Mouse (Mus musculus): ENCODE measurements around the gene Il4i1. TPM values are rescaled to one million over a fixed set of nuclear protein-coding genes. Genes with fewer than 3 reads are reported as not detected.

Il4i1 gene
- polyA plus RNA-seq, 1 experiment from 2014 or later: 1.1 TPM

DNA sequence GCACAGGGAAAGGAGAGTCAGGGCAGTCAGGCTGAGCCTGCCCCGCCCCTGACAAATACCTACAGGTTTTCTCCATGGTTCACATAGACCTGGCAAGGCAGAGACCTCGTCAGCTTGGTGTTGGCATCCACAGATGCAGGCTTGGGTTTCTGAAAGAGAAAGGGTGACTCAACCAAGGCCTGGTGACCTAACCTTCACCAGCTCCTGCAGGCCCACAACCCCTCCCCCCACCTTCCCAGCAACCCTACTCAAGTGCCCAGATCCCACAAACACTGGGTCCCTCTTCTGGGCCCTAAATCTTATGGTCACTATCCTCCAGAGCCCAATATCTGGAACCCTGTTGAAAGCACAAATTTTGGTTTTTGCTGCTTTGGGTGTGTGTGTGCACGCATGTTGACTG is 66.8 kb downstream of the Il4i1 start:
- Histone ChIP-seq H3K27ac (ENCODE audit: poor library complexity, severe bottlenecking) (no peak overlapping the region), H3K9me3 (replicated peaks) (no peaks in the 10 kb centered on the region), H3K9ac (no peak overlapping the region), H3K4me1 (replicated peaks) (peaks cover 16% of the 10 kb centered on the region), H3K27me3 (replicated peaks) (no peaks in the 10 kb centered on the region), H3K4me2 (no peak overlapping the region), H3K36me3 (peaks cover 89% of the 10 kb centered on the region), H3K4me3 (no peak overlapping the region)
- 93% methylated on average over 3 of the region's 3 CpGs for WGBS
- no peak for ATAC-seq (ENCODE audit: insufficient number of reproducible peaks, low FRiP score)

DNA sequence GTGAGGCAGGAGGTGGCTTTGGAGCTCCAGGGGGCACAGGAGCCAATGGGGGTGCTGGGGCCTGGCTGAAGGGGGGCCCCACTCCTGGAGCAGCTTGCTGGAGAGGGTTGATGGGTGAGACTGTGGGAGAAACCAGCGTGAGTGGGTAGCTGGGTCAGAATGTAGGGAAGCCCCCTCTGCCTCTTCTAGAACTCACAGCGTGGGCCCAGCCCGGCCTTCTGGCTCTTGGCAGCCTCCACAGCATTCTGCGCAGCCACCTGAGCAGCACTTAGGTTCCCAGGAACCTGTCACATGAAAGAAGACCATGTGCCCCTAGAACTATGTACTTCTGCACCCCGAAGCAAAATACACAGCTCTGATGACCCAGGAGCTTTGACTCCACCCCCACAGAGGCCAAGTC is 68.5 kb downstream of the Il4i1 start:
- Histone ChIP-seq H3K27me3 (replicated peaks) (no peaks in the 10 kb centered on the region), H3K4me2 (no peak overlapping the region), H3K9me3 (replicated peaks) (no peaks in the 10 kb centered on the region), H3K4me3 (no peak overlapping the region), H3K36me3 (peaks cover 86% of the 10 kb centered on the region), H3K9ac (no peak overlapping the region), H3K27ac (ENCODE audit: poor library complexity, severe bottlenecking) (no peak overlapping the region), H3K4me1 (replicated peaks) (peaks cover 16% of the 10 kb centered on the region)
- 90% methylated on average over 5 of the region's 5 CpGs for WGBS
- no peak for ATAC-seq (ENCODE audit: insufficient number of reproducible peaks, low FRiP score)

DNA sequence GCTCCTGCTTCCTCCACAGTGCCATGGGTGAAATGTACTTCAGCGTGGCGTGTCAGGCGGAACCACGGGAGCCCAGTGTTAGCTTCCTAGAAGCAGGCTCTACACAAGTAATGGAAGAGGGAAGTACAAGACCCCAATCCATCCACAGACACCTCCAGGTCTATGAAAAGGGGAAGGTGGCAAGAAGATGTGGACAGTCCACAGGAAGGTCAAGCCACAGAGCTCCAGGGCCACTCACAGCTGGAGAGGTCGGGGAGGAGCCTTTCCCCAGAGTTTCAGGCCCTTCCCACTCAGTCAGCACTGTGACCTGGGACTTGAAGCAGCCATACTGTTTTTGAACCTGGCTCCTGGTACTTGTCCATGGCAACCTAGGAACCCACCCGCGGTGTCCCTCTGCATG is 70.8 kb downstream of the Il4i1 start:
- no peak overlapping the region for H3K4me3 ChIP-seq
- H3K27me3 ChIP-seq (replicated peaks): no peaks in the 10 kb centered on the region
- H3K4me1 ChIP-seq (replicated peaks): peaks cover 32% of the 10 kb centered on the region
- H3K9me3 ChIP-seq (replicated peaks): no peaks in the 10 kb centered on the region
- 87% methylated on average over 7 of the region's 7 CpGs for WGBS
- H3K27ac ChIP-seq (ENCODE audit: poor library complexity, severe bottlenecking): no peak overlapping the region
- no peak for ATAC-seq (ENCODE audit: insufficient number of reproducible peaks, low FRiP score)
- no peak overlapping the region for H3K4me2 ChIP-seq
- no peak overlapping the region for H3K9ac ChIP-seq
- H3K36me3 ChIP-seq: peaks cover 70% of the 10 kb centered on the region

DNA sequence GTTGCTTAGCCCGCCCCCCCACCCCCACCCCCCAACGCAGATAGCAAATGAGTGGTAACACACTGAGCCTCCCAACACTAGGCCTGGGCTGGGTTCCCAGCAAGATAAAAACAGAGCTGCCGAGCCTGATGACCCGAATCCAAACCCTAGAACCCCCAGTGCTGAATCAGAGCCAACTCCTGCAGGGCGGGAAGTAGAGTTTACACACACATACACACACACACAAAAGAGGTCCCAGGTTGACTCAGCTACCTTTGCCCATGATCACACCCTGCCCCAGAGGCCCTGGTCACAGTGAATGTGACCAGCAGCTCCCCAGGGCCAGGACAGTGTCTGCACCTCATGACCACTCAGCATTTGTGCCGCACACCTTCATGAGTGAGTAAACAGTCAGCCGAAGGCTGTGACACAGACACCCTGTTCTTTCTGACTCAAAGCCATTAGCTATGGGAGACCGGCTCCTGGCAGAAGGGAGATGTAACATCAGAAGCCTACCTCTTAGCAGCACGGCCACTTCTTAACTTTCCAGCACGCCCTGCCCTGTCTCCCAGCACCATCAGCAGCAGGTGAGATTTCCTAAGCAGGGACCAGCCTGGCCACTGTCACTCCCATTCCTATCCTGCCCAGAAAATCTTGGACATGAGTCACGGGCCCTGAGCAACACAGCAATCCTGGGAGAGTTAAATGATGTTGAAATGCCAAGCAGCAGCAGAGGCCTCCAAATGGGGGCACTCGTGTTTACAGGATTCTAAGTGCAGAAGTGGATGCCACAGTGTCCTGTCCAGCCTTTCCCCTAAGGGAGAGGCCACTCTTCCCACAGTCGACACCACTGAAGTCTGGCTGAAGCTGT is 72.3 kb downstream of the Il4i1 start:
- no peak for ATAC-seq (ENCODE audit: insufficient number of reproducible peaks, low FRiP score)
- Histone ChIP-seq H3K27me3 (replicated peaks) (no peaks in the 10 kb centered on the region), H3K4me1 (replicated peaks) (peaks cover 36% of the 10 kb centered on the region), H3K9ac (no peak overlapping the region), H3K4me3 (no peak overlapping the region), H3K36me3 (peaks cover 55% of the 10 kb centered on the region), H3K27ac (ENCODE audit: poor library complexity, severe bottlenecking) (no peak overlapping the region), H3K9me3 (replicated peaks) (no peaks in the 10 kb centered on the region), H3K4me2 (no peak overlapping the region)
- 78% methylated on average over 13 of the region's 13 CpGs for WGBS

- no peak overlapping the region for H3K9ac ChIP-seq
- 0 out of 2 replicates have a peak overlapping the region, but pooled peaks have one; percentile 82 for H3K4me2 ChIP-seq
- no peak overlapping the region for H3K27ac ChIP-seq (ENCODE audit: poor library complexity, severe bottlenecking)
- peaks cover 38% of the 10 kb centered on the region for H3K4me1 ChIP-seq (replicated peaks)
- ATAC-seq (ENCODE audit: insufficient number of reproducible peaks, low FRiP score): no peak
- 90% methylated on average over 7 of the region's 7 CpGs for WGBS
- H3K27me3 ChIP-seq (replicated peaks): no peaks in the 10 kb centered on the region
- H3K36me3 ChIP-seq: peaks cover 40% of the 10 kb centered on the region
- no peak overlapping the region for H3K4me3 ChIP-seq
- no peaks in the 10 kb centered on the region for H3K9me3 ChIP-seq (replicated peaks)
These were observed 74.0 kb downstream of the Il4i1 start for GRCm38 (mm10) chr7:44890180-44890579.

MicroRNAs within 50 kb of the gene (microRNA counts, 519-probe panel; counts per million panel counts)
- not detected for microRNA mmu-miR-707

Small RNAs within 50 kb of the gene (microRNA-seq; reads per million reads assigned to microRNA genes)
- not detected for gene Mir707

Other genes starting within 250 kb of the Il4i1 start
- 0.12 TPM in 1 of 2 replicates, not detected in the other for gene Napsa, start 244.0 kb upstream of the Il4i1 start, polyA plus RNA-seq (2016; fragmentation: Nextera tagmentation; extraction: Ambion mirVana)
- 0.15 and 0.17 TPM in 2 replicates for gene Kcnc3, start 225.7 kb upstream of the Il4i1 start, polyA plus RNA-seq (2016; fragmentation: Nextera tagmentation; extraction: Ambion mirVana)
- 0.59 and 1.0 TPM in 2 replicates for gene Myh14, start 145.5 kb upstream of the Il4i1 start, polyA plus RNA-seq (2016; fragmentation: Nextera tagmentation; extraction: Ambion mirVana)
- not detected in 2 replicates for gene Izumo2, start 107.6 kb upstream of the Il4i1 start, polyA plus RNA-seq (2016; fragmentation: Nextera tagmentation; extraction: Ambion mirVana)
- 29.4 and 32.2 TPM in 2 replicates for gene Vrk3, start 68.0 kb upstream of the Il4i1 start, polyA plus RNA-seq (2016; fragmentation: Nextera tagmentation; extraction: Ambion mirVana)
- gene Zfp473, start 65.3 kb upstream of the Il4i1 start, polyA plus RNA-seq (2016; fragmentation: Nextera tagmentation; extraction: Ambion mirVana): 0.78 and 0.98 TPM in 2 replicates
- gene Nup62, start 299 bp upstream of the Il4i1 start, polyA plus RNA-seq (2016; fragmentation: Nextera tagmentation; extraction: Ambion mirVana): 90.9 and 93.3 TPM in 2 replicates
- gene Atf5, start 271 bp downstream of the Il4i1 start, polyA plus RNA-seq (2016; fragmentation: Nextera tagmentation; extraction: Ambion mirVana): 2.6 and 2.7 TPM in 2 replicates
- gene Akt1s1, start 32.6 kb downstream of the Il4i1 start, polyA plus RNA-seq (2016; fragmentation: Nextera tagmentation; extraction: Ambion mirVana): 105 and 108 TPM in 2 replicates
- 60.0 and 61.2 TPM in 2 replicates for gene Tbc1d17, start 32.7 kb downstream of the Il4i1 start, polyA plus RNA-seq (2016; fragmentation: Nextera tagmentation; extraction: Ambion mirVana)
- 23.3 and 27.0 TPM in 2 replicates for gene Pnkp, start 40.8 kb downstream of the Il4i1 start, polyA plus RNA-seq (2016; fragmentation: Nextera tagmentation; extraction: Ambion mirVana)
- gene Ptov1, start 53.4 kb downstream of the Il4i1 start, polyA plus RNA-seq (2016; fragmentation: Nextera tagmentation; extraction: Ambion mirVana): 308 and 321 TPM in 2 replicates
- 76.8 and 81.2 TPM in 2 replicates for gene Med25, start 76.3 kb downstream of the Il4i1 start, polyA plus RNA-seq (2016; fragmentation: Nextera tagmentation; extraction: Ambion mirVana)
- 12.0 and 12.6 TPM in 2 replicates for gene Fuz, start 79.7 kb downstream of the Il4i1 start, polyA plus RNA-seq (2016; fragmentation: Nextera tagmentation; extraction: Ambion mirVana)
- 74.5 and 77.2 TPM in 2 replicates for gene Ap2a1, start 113.1 kb downstream of the Il4i1 start, polyA plus RNA-seq (2016; fragmentation: Nextera tagmentation; extraction: Ambion mirVana)
- gene Tsks, start 126.8 kb downstream of the Il4i1 start, polyA plus RNA-seq (2016; fragmentation: Nextera tagmentation; extraction: Ambion mirVana): 0.19 TPM in 1 of 2 replicates, not detected in the other
- gene Cpt1c, start 158.5 kb downstream of the Il4i1 start, polyA plus RNA-seq (2016; fragmentation: Nextera tagmentation; extraction: Ambion mirVana): 10.7 and 11.5 TPM in 2 replicates
- gene Prmt1, start 170.2 kb downstream of the Il4i1 start, polyA plus RNA-seq (2016; fragmentation: Nextera tagmentation; extraction: Ambion mirVana): 377 and 394 TPM in 2 replicates
- 59.5 and 60.8 TPM in 2 replicates for gene Irf3, start 181.3 kb downstream of the Il4i1 start, polyA plus RNA-seq (2016; fragmentation: Nextera tagmentation; extraction: Ambion mirVana)
- 42.1 and 42.5 TPM in 2 replicates for gene Bcl2l12, start 182.3 kb downstream of the Il4i1 start, polyA plus RNA-seq (2016; fragmentation: Nextera tagmentation; extraction: Ambion mirVana)
- gene Scaf1, start 200.0 kb downstream of the Il4i1 start, polyA plus RNA-seq (2016; fragmentation: Nextera tagmentation; extraction: Ambion mirVana): 37.0 and 41.2 TPM in 2 replicates
- 79.3 and 79.4 TPM in 2 replicates for gene Rras, start 201.6 kb downstream of the Il4i1 start, polyA plus RNA-seq (2016; fragmentation: Nextera tagmentation; extraction: Ambion mirVana)
- 7.1 and 7.2 TPM in 2 replicates for gene Prr12, start 236.5 kb downstream of the Il4i1 start, polyA plus RNA-seq (2016; fragmentation: Nextera tagmentation; extraction: Ambion mirVana)
- gene Nosip, start 246.0 kb downstream of the Il4i1 start, polyA plus RNA-seq (2016; fragmentation: Nextera tagmentation; extraction: Ambion mirVana): 43.3 and 45.7 TPM in 2 replicates
- gene Prrg2, start 246.3 kb downstream of the Il4i1 start, polyA plus RNA-seq (2016; fragmentation: Nextera tagmentation; extraction: Ambion mirVana): 13.6 and 14.0 TPM in 2 replicates

Data from heart, embryonic 12.5 days (tissue).